Mouse (Mus musculus): ENCODE measurements around the gene Kxd1.
A peak's percentile ranks its signal among the peaks of the same experiment; 100 is the strongest.

The Kxd1 gene

DNA sequence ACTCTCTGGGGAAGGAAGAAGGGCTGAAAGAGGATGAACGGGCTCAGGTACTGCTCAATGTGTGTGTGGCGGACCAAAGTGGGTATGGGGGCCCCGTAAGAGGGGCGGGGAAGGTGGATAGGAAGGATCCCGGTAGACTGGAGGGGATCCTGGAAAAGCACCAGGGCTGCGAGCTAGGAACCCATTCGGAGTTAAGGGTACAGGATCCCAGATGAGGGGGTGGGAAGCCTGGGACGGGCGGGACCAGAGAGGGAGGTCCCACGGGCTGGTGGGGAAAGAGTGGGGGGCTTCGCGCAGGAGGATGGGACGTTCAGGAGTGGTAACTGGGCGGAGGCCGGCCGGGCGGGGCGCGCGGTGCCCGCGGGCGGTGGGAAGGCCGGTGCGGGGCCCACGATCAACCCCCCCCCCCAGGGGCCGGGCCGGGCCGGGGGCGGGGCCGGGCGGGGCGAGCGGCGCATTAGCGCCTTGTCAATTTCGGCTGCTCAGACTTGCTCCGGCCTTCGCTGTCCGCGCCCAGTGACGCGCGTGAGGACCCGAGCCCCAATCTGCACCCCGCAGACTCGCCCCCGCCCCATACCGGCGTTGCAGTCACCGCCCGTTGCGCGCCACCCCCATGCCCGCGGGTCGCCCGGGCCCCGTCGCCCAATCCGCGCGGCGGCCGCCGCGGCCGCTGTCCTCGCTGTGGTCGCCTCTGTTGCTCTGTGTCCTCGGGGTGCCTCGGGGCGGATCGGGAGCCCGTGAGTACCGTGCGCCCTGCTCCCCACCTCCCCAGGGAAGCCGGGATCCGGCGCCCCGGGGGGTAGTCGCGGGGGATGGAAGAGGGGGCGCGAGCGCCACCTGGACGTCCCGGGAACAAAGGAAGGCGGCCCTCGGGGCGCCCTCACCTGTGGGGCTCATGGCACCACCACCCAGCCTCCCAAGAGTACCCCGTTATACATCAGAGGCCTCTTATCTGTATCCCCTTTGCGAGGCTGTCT is 34.8 kb downstream of the Kxd1 start, which contains the start of gene Crlf1:
Gene Crlf1, plus strand, starts transcription at position 495 of the 977 bp plus-strand sequence.
- DNase-seq, result no peak

- no peak for DNase-seq
Measured at GRCm38 (mm10) chr8:70490880-70491495, 36.8 kb downstream of the Kxd1 start.

- no peak for DNase-seq
Measured at GRCm38 (mm10) chr8:70490061-70490879, 37.5 kb downstream of the Kxd1 start.

GRCm38 (mm10) chr8:70489576-70489975 is 38.2 kb downstream of the Kxd1 start:
- no peak for DNase-seq

DNA sequence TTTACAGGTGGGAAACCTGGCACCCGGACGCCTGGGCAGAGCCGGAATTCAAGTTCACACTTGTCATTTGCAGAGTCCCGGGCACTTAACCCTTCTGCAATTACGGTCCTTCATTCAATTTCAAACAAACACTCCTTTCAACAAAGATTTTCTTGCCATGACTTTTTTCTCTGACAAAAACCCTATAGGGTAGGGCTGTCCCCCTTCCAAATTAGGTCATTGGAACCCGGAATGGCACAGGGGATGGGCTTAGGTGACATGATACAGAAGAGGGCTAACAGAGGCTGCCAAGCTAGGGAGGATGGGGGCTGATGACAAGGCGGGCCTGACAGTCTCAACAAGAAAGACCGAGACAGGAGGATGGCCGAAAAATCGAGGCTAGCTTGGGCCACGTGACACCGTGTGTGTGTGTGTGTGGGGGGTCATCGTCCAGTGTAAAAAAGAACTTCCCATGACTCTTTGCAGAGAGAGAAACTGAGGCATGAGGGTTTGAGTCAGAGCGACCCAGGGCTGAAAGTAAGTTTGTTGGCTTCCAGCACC is 38.8 kb downstream of the Kxd1 start:
- DNase-seq, result no peak

GRCm38 (mm10) chr8:70487993-70488796 is 39.6 kb downstream of the Kxd1 start:
- DNase-seq, result peak; percentile 59

DNA sequence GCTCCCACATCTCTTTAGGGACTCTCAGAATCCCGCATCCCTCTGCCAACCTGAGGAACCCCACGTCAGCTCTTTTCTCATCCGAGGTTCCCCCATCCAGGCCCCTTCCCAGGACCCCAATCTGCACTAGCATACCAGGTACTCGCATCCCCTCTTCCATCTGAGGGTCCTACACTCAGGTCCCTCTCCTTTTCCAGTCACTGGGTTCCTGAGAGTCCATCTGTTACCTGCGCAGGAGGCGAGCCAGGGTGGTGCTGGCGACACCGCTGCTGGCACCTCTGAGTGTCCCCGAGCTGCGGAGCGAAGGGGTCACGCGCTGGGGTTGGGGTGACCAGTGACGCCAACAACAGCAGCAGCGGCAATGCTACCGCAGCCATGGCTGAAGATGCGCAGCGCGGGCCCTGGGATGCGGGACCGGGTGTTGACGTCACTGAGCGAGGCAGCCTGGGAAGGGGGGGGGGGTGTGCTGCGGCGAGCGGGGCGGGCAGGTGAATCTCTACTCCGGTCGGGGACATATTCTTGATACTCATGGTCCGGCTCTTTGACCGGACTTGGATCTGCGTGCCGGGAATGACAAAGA is 40.7 kb downstream of the Kxd1 start, which contains the start of gene Tmem59l:
Gene Tmem59l, minus strand, starts transcription at position 418 of the 580 bp plus-strand sequence.
- DNase-seq, result peak; percentile 76

GRCm38 (mm10) chr8:70486191-70486681 is 41.5 kb downstream of the Kxd1 start:
- peak; percentile 80 for DNase-seq

DNA sequence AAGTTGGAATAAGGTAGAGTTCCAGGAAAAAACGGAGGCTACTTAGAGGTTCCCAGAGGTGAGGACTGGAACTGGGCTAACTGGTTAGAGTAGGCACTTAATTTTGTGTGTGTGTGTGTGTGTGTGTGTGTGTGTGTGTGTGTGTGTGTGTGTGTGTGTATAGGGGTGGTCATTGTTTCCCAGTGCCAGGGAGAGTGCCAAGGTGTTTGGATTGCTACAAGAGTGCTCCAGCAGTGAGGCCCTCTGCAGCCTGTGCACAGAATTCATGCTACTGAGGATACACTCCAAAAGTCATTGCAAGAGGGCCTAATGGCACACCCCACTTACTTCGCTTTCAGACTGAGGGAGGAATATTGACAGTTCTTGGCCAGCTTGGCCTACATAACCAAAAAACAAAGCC is 44.8 kb downstream of the Kxd1 start:
- DNase-seq, result no peak

GRCm38 (mm10) chr8:70481908-70482307 is 45.8 kb downstream of the Kxd1 start:
- DNase-seq, result no peak

DNA sequence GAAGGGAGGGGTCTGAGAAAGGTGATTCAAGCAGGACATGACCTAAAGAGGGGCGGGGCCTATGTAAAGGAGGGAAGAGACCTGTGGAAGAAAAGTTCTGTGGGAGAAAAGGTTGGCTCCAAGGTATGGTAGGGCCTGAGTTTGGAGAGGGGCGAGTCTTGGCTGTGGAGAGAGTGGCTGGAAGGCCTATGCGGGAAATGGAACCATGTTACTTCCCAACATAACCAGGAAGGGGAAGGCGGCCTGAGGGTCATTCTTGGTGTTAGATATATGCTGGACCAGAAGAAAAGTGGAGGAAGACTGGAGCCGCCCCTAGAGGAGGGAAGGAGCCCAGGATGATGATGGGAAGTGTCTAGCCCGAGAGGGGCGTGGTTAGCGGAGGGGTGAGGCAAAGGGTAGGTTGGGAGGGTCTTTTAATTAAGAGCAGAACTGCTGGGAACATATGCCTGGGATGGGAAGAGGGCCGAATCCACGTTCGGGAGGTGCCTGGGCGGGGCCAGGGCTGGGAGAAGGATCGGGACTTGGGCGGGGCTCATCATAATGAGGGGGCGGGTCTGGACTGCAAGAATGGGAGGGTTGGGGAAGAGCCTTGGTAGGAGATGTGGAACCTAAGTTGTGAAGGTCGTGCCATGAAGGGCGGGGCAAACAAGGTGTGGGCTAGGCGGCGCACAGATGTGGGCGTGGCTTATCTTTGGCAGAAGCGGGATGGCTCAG is 50.3 kb downstream of the Kxd1 start:
- no peak for DNase-seq

DNA sequence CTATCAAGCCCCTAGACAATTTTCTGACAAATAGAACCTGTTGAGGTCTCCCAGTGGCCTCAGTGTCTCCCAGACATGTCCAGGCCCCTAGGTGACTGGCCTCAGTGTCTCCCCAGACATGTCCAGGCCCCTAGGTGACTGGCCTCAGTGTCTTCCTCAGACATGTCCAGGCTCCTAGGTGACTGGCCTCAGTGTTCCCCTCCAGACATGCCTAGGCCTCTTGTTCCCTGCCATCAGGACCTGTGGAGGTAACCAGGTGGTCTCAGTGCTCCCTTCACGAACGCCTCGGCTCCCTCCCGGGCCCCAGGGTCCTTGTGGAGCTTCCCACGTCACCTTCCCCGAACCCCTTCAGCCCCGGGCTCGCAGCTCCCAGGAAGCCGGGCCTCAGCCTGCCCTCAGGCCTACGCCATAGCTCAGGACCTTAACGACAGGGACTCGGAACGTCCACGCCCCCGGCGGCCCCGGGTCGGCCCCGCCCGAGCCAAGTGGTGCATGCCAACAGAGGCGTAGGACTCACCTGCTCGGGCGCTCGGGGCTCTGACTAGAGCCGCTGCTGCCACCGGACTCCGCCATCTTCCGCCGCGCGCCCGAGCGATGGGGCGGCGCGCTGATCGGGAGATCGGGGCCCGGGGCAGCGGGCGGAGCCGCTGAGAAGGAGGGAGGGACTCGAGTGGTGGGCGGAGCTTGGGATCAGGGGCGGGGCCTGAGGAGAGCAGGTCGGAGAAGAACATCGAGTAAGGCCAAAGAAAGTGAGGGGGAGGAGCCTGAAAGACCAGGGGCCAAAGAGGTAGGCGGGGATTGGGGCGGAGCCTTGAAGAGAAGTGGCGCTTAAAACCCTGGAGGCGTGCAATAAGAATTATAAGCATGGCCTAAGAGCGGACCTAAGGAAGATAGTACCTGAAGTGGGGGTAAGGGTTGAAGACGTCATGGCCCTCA is 51.2 kb downstream of the Kxd1 start, which contains the start of gene Klhl26:
Gene Klhl26, minus strand, starts transcription at position 636 of the 936 bp plus-strand sequence.
- DNase-seq, result peak; percentile 96

- peak; percentile 80 for DNase-seq
Measured at GRCm38 (mm10) chr8:70471856-70472255, 55.9 kb downstream of the Kxd1 start.

- DNase-seq, result no peak
Measured at GRCm38 (mm10) chr8:70469938-70470337, 57.8 kb downstream of the Kxd1 start.

GRCm38 (mm10) chr8:70469295-70469916 is 58.4 kb downstream of the Kxd1 start:
- DNase-seq, result no peak

DNA sequence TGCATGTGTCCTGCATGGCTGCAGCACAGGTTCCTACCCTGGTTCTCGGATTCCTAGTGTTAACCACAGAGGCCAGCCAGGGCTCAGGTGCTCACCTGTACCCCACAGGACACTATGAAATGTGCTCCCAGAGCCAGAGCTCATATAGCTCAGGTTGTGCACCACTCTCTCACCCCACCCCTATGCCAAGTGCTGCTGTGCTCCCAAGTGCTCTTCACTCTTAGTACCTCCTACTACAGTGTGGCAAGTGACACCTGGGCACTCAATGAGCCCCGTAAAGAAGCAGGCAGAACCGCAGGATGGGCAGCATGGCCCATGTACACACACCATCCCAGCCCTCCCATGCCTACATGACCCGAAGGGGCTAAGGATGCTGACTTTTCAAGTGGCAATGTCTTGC is 59.0 kb downstream of the Kxd1 start:
- no peak for DNase-seq

DNA sequence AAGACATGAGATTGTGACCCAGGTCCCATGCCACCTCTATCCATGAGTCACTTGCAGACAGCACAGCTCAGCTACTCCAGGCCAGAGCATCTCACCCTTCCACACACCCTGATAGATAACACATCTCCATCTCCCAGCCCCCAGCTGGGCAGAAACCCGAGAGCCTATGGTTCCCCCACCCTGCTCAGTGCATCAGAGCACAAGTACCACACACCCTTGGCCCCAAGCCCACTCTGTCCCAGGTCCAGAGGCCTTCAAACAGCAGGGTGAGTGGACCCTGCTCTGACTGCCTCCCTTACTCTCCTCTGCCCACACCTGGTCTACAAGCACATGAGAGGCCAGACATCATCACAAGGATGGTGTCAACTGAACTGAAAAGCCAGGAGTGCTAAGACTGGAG is 59.8 kb downstream of the Kxd1 start:
- no peak for DNase-seq

GRCm38 (mm10) chr8:70467229-70467725 is 60.5 kb downstream of the Kxd1 start:
- no peak for DNase-seq

GRCm38 (mm10) chr8:70466771-70467170 is 61.0 kb downstream of the Kxd1 start:
- DNase-seq, result no peak

Measured in cerebellum, adult 9-10 months (tissue).